Mouse (Mus musculus) kidney, adult 10 weeks (tissue): ENCODE measurements around the gene Gm12258. TPM values are rescaled to one million over a fixed set of nuclear protein-coding genes. Genes with fewer than 3 reads are reported as not detected.

Experiments used
- polyA plus RNA-seq: library from polyadenylated mRNA; stranded (reverse); fragments of 350-450 nt; fragmentation: Illumina TruSeq; extraction: RNeasy Lipid Tissue Mini Kit (QIAGEN cat#74804); gene quantifications from one replicate; pipeline ENCODE4 v1.2.3, GENCODE M21; 2014; ENCODE audit warnings: low read depth, low replicate concordance

Gm12258 gene
- 6.3 TPM for polyA plus RNA-seq

DNA sequence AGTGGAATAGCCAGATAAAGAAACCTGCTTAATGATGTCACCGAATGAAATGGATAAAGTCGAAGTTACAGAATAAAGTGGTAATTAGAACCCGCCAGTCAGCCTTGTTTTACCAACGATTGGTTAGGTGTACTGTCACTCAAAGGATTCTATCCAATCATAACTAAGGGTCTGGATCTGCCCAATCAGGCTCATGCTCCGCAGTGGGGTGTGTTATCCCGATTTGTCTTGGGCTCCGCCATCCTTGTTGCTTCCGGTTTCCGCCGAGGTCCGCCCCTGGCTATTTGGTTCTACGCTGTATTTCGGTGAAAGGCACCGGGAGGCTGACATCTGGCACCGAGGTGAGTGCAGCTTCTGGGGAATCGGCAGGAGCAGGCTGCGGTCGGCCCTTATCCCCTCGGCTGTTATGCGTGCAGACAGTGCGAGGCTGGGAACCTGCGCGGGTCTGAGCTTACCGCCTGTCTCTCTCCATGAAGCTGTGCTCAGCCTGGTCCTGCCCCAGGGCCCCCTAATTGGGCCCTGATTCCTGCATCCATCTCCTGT is at the start of gene Gm12258:
Gene Gm12258, plus strand, starts transcription at position 240 of the 543 bp plus-strand sequence.

DNA sequence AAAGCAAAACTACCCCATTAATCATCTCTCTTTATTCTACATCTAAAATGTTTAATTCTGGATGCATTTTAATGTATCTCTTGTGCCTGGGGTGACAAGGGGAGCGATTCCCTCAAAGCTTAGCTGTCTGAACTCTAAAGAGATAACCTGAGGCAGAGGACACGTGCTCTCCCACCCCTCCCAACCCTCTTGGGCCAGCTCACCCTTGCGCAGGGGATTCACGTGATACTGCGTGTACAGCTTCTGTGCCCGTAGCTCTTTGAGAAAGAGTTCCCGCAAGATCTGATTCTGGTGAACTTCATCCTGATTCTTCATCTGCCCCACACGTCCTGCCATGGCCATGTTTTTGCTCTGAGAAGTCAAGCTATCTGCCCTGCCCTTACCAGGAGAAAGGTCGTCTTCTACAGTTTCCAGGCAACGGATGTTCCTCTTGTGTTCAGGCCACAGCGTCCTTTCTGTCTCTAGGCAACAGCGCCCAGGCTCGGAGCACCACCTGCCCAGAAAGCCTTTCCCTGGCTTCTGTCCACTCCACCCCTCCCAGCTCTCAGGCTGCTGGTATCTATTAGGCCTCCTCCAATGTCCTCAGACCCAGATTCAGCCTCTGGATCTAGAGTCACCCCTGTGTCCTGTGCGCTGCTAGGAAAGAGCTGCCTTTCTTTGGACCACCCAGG is 45.3 kb upstream of the Gm12258 start, which contains the start of gene Fam183b:
Gene Fam183b, minus strand, starts transcription at position 403 of the 671 bp plus-strand sequence.

DNA sequence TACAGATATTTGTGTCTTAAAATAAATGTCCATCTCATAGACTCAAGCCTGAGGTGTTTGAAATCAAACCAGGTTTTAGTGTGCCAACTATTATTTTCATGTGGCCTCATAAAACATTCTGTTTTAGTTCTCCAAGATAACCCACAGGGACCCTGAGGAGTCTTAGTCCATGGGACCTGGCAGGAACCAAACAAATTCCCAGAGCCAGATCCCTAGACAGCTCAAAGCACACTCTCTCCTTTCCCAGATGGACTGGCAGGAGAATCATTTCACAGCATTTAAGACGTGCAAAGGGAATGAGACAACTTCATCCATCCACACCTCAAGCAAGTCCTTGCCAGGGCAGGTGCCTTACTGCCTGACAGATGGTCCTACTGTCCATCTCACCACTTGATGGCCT is 32.3 kb upstream of the Gm12258 start, which contains the start of gene Olfr313:
Gene Olfr313, plus strand, starts transcription at position 301 of the 400 bp plus-strand sequence.

GRCm38 (mm10) chr11:58828937-58829336 is 18.0 kb upstream of the Gm12258 start, which contains the start of gene Olfr312:
Olfr312 (plus strand) TSS chr11:58829237.

GRCm38 (mm10) chr11:58838951-58839350 is 8.0 kb upstream of the Gm12258 start, which contains the start of gene Olfr311:
Olfr311 (plus strand) TSS chr11:58839251.

GRCm38 (mm10) chr11:58867039-58867953 is 20.3 kb downstream of the Gm12258 start, which contains the start of gene 2810021J22Rik:
2810021J22Rik (plus strand) TSS chr11:58867216.

GRCm38 (mm10) chr11:58903511-58904409 is 56.8 kb downstream of the Gm12258 start, which contains the start of gene Zfp39:
Zfp39 (minus strand) TSS chr11:58904225.

Other genes with a start within 250 kb of the Gm12258 start
- gene 2210407C18Rik, start 231.1 kb upstream of the Gm12258 start, polyA plus RNA-seq = not detected
- not detected for gene Olfr323, start 216.7 kb upstream of the Gm12258 start, polyA plus RNA-seq
- not detected for gene Trim58, start 206.7 kb upstream of the Gm12258 start, polyA plus RNA-seq
- not detected for gene Olfr322, start 188.4 kb upstream of the Gm12258 start, polyA plus RNA-seq
- gene Olfr320, start 166.1 kb upstream of the Gm12258 start, polyA plus RNA-seq = not detected
- not detected for gene Olfr319, start 148.0 kb upstream of the Gm12258 start, polyA plus RNA-seq
- not detected for gene Olfr318, start 123.1 kb upstream of the Gm12258 start, polyA plus RNA-seq
- not detected for gene Olfr317, start 107.9 kb upstream of the Gm12258 start, polyA plus RNA-seq
- gene Olfr316, start 94.4 kb upstream of the Gm12258 start, polyA plus RNA-seq = not detected
- gene Olfr315, start 74.0 kb upstream of the Gm12258 start, polyA plus RNA-seq = not detected
- not detected for gene Olfr314, start 64.2 kb upstream of the Gm12258 start, polyA plus RNA-seq
- gene Fam183b, start 45.2 kb upstream of the Gm12258 start, polyA plus RNA-seq = not detected
- not detected for gene Olfr313, start 32.2 kb upstream of the Gm12258 start, polyA plus RNA-seq
- gene Olfr312, start 17.9 kb upstream of the Gm12258 start, polyA plus RNA-seq = not detected
- gene Olfr311, start 7.9 kb upstream of the Gm12258 start, polyA plus RNA-seq = not detected
- 8.4 TPM for gene 2810021J22Rik, start 20.1 kb downstream of the Gm12258 start, polyA plus RNA-seq
- gene Zfp39, start 57.1 kb downstream of the Gm12258 start, polyA plus RNA-seq = 7.6 TPM
- not detected for gene Btnl10, start 70.8 kb downstream of the Gm12258 start, polyA plus RNA-seq
- 14.1 TPM for gene Rnf187, start 91.8 kb downstream of the Gm12258 start, polyA plus RNA-seq
- gene Hist3h2ba, start 101.8 kb downstream of the Gm12258 start, polyA plus RNA-seq = not detected
- gene Hist3h2a, start 107.5 kb downstream of the Gm12258 start, polyA plus RNA-seq = 23.7 TPM
- gene Trim17, start 107.5 kb downstream of the Gm12258 start, polyA plus RNA-seq = not detected
- gene Trim11, start 130.9 kb downstream of the Gm12258 start, polyA plus RNA-seq = 0.44 TPM